Mouse (Mus musculus) forebrain, embryonic 15.5 days (tissue): ENCODE measurements around the gene Slc6a19. TPM values are rescaled to one million over a fixed set of nuclear protein-coding genes. Genes with fewer than 3 reads are reported as not detected.

ENCODE experiments used
- ATAC-seq: fragments of 200-750 bp; cut with Nextera tagmentation; replicated peaks from 2 replicates; pipeline ENCODE4 v1.8.0; 2017; ENCODE audit warnings: mild to moderate bottlenecking, moderate TSS enrichment, moderate library complexity
- H3K27ac ChIP-seq: fragments of 300-500 bp; sonication (generic); replicated peaks from 2 replicates; pipeline ENCODE4 v1.5.1; 2015; ENCODE audit warnings: mild to moderate bottlenecking, inconsistent platforms
- H3K27me3 ChIP-seq: fragments of 300-500 bp; sonication (generic); 2 replicates; pipeline ENCODE4 v1.6.1; 2015; ENCODE audit warnings: inconsistent platforms
- H3K36me3 ChIP-seq: fragments of 300-500 bp; sonication (generic); 2 replicates; pipeline ENCODE4 v1.6.1; 2015; ENCODE audit warnings: mild to moderate bottlenecking, inconsistent platforms
- H3K4me1 ChIP-seq: fragments of 300-500 bp; sonication (generic); 2 replicates; pipeline ENCODE4 v1.6.1; 2015; ENCODE audit warnings: inconsistent platforms
- H3K4me2 ChIP-seq: fragments of 300-500 bp; sonication (generic); replicated peaks from 2 replicates; pipeline ENCODE4 v1.6.1; 2015; ENCODE audit warnings: mild to moderate bottlenecking, inconsistent platforms
- H3K4me3 ChIP-seq: fragments of 300-500 bp; sonication (generic); 2 replicates; pipeline ENCODE4 v1.5.1; 2015; ENCODE audit warnings: mild to moderate bottlenecking, inconsistent platforms
- H3K9ac ChIP-seq: fragments of 300-500 bp; sonication (generic); replicated peaks from 2 replicates; pipeline ENCODE4 v1.6.1; 2015; ENCODE audit warnings: mild to moderate bottlenecking, inconsistent platforms
- H3K9me3 ChIP-seq: fragments of 300-500 bp; sonication (generic); 2 replicates; pipeline ENCODE4 v1.6.1; 2016; ENCODE audit warnings: inconsistent platforms
- WGBS: fragments of 180-500 bp; shearing (Covaris S2); methylation state at CpG from one replicate; pipeline ENCODE4 v1.1.7; 2015; ENCODE audit warnings: mixed read lengths; 5-methylcytosine and 5-hydroxymethylcytosine counted together
- polyA plus RNA-seq: library from polyadenylated mRNA; unstranded; fragments of >200 nt; fragmentation: Nextera tagmentation; extraction: Ambion mirVana; gene quantifications from 2 replicates; pipeline ENCODE4 v1.2.1, GENCODE M21; 2015

The Slc6a19 gene
- polyA plus RNA-seq, 1 experiment from 2014 or later: 0.06 TPM

DNA sequence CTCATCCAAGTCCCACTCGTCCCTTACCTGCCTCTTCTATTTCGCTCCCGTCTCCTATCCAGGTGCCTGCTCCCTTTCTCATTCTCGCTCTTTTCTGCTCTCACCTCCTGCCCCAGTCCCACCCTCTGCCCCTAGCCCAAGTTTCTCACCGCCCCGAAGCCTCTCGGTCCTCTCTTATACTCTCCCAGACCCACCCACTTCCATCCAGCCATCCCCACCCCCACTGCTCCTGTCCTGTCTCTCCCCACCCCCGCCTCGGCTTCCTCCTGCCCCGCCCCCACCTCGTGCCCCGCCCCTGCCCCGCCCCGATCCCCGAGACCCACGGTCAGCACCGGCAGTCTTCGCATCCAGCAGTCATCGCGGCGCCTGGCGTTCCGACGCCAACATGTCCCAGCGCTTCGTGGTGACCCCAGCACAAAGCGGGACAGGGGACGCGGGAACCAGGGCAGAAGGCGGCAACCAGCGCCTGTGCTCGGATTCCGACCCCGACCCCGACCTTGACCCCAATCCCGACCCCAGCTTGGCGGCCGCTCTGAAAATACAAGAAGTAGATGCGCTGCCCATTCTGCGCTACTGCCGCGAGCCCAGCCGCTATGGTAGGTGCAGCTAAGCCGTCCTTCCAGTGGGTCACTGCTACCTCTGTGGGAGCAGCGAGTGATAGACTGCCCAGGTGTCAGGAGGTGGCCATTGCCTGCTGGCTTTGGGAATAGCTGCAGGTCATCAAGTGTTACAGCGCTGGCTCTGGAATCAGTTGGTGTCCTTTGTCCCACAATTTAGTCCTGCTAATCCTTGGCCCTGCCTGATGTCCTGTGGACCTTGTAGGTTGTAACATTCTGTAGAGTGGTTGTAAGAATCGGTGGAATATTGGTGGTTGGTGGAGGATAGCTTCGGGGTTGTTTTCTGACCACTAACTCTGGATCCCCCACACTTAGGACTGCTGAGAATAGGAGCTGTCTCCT lies 28.4 kb upstream of the Slc6a19 start, which contains the start of gene Slc12a7:
Gene Slc12a7 (plus strand): TSS at position 353 of the 959 bp plus-strand sequence.
- Histone ChIP-seq H3K9ac (0 out of 2 replicates have a peak within 1 kb of the TSS, but pooled peaks have one; percentile 10), H3K4me3 (peak within 1 kb of the TSS; percentile 36), H3K4me2 (peak within 1 kb of the TSS; percentile 57), H3K4me1 (peaks cover 9% of the 10 kb centered on the region; the same call in 1 of the 2 replicates), H3K27me3 (peaks cover 11% of the 10 kb centered on the region; the same call in 1 of the 2 replicates), H3K36me3 (no peaks in the 10 kb centered on the region), H3K9me3 (no peaks in the 10 kb centered on the region), H3K27ac (no peak within 1 kb of the TSS)
- WGBS: 4% methylated on average over 48 of the region's 48 CpGs
- ATAC-seq: peak; percentile 49; the same call in 1 of the 2 replicates

GRCm38 (mm10) chr13:73732235-73732634 lies 27.6 kb upstream of the Slc6a19 start:
- 76% methylated on average over 7 of the region's 7 CpGs for WGBS
- peak overlapping the region; percentile 36 for H3K4me3 ChIP-seq
- H3K4me1 ChIP-seq: peaks cover 9% of the 10 kb centered on the region; the same call in 1 of the 2 replicates
- no peaks in the 10 kb centered on the region for H3K9me3 ChIP-seq
- no peaks in the 10 kb centered on the region for H3K36me3 ChIP-seq
- H3K4me2 ChIP-seq: peak overlapping the region; percentile 57
- peaks cover 11% of the 10 kb centered on the region; the same call in 1 of the 2 replicates for H3K27me3 ChIP-seq
- no peak overlapping the region for H3K9ac ChIP-seq
- no peak for ATAC-seq
- no peak overlapping the region for H3K27ac ChIP-seq

GRCm38 (mm10) chr13:73730913-73731312 lies 26.2 kb upstream of the Slc6a19 start:
- no peaks in the 10 kb centered on the region for H3K36me3 ChIP-seq
- H3K4me2 ChIP-seq: no peak overlapping the region
- H3K27ac ChIP-seq: no peak overlapping the region
- no peaks in the 10 kb centered on the region for H3K9me3 ChIP-seq
- H3K4me1 ChIP-seq: peaks cover 9% of the 10 kb centered on the region; the same call in 1 of the 2 replicates
- H3K27me3 ChIP-seq: peaks cover 11% of the 10 kb centered on the region; the same call in 1 of the 2 replicates
- no peak overlapping the region for H3K4me3 ChIP-seq
- ATAC-seq: no peak
- WGBS: 81% methylated on average over 1 of the region's 1 CpGs
- no peak overlapping the region for H3K9ac ChIP-seq

DNA sequence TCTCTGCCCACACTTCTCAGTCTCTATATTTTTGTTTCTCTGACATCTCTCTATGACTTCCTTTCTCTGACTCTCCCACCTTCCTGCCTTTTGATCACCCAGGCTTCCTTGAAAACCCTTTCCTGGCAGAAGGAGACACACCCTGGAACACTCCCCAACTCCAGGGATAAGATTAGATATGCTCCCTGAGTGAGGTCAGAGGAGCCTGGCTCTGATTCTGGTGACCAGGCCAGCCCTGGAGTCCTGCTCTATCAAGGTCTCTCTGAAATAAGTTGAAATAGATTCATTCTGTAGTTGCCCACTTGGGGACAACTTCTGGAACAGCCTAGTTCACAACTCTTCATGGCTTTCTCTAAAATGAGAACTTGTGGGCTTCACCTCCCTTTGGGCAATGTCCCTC lies 24.0 kb upstream of the Slc6a19 start:
- H3K4me3 ChIP-seq: no peak overlapping the region
- no peaks in the 10 kb centered on the region for H3K36me3 ChIP-seq
- peaks cover 7% of the 10 kb centered on the region; the same call in 1 of the 2 replicates for H3K27me3 ChIP-seq
- H3K9me3 ChIP-seq: no peaks in the 10 kb centered on the region
- no peak overlapping the region for H3K9ac ChIP-seq
- H3K4me2 ChIP-seq: no peak overlapping the region
- no peak overlapping the region for H3K27ac ChIP-seq
- ATAC-seq: no peak
- H3K4me1 ChIP-seq: peaks cover 9% of the 10 kb centered on the region; the same call in 1 of the 2 replicates

DNA sequence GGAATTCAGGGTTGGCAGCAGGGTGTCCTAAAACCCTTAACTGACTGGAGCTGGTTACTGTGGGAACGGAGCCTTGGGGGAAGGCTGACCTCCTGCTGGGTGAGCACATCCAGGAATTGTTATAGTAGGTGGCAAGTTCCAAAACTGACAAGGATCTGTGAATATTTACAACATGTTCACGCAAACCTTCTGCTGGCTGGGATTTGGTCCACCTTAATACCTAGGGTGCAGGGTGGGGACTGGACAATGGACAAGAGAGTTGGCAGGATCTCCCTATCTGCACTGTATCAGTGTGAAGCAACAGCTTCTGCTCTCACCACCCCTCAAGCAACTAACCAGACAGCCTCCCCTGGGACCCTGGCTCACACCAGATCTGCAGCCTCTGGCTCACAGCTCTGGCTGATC lies 23.0 kb upstream of the Slc6a19 start:
- Histone ChIP-seq H3K4me3 (no peak overlapping the region), H3K27ac (no peak overlapping the region), H3K4me1 (peaks cover 3% of the 10 kb centered on the region; the same call in 1 of the 2 replicates), H3K9ac (no peak overlapping the region), H3K4me2 (no peak overlapping the region), H3K9me3 (no peaks in the 10 kb centered on the region), H3K36me3 (no peaks in the 10 kb centered on the region), H3K27me3 (no peaks in the 10 kb centered on the region; the same call in 1 of the 2 replicates)
- ATAC-seq: no peak
- WGBS: 10% methylated on average over 2 of the region's 2 CpGs

GRCm38 (mm10) chr13:73725315-73725714 lies 20.6 kb upstream of the Slc6a19 start:
- Histone ChIP-seq H3K4me2 (no peak overlapping the region), H3K4me3 (no peak overlapping the region), H3K9me3 (no peaks in the 10 kb centered on the region), H3K4me1 (no peaks in the 10 kb centered on the region), H3K9ac (no peak overlapping the region), H3K27ac (no peak overlapping the region), H3K27me3 (no peaks in the 10 kb centered on the region), H3K36me3 (no peaks in the 10 kb centered on the region)
- WGBS: 85% methylated on average over 5 of the region's 5 CpGs
- no peak for ATAC-seq

DNA sequence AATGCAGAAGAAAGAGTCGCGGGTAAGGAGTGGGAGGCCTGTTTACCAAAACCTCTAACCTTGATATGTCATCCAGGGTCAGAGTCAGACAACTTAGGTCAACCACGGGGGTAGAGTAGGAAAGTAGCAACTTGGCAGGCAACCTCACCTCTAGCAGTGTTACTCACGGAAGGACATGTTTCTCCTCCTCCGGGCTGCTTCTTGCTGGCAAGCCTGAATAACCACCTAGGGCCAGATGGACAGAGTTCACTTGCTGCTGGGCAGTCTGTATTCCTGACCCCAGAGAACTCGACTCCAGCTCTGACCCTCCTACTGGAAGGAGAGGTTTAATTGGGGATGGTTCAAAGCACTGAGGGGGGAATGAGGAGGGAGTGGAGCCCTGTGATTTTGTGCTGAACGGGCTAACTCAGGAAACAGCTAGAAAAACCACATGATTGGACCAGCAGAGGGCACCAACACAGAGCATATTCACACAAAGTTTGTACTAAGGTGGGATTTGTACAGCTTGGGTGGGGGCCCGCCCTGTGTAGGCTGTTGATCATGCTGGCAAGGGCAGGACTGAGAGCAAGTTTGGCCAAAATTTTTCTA lies 18.5 kb upstream of the Slc6a19 start:
- 37% methylated on average over 8 of the region's 8 CpGs for WGBS
- Histone ChIP-seq H3K4me1 (no peaks in the 10 kb centered on the region), H3K4me2 (no peak overlapping the region), H3K36me3 (no peaks in the 10 kb centered on the region), H3K4me3 (no peak overlapping the region), H3K9ac (no peak overlapping the region), H3K27ac (no peak overlapping the region), H3K9me3 (no peaks in the 10 kb centered on the region), H3K27me3 (no peaks in the 10 kb centered on the region)
- no peak; the same call in 1 of the 2 replicates for ATAC-seq

DNA sequence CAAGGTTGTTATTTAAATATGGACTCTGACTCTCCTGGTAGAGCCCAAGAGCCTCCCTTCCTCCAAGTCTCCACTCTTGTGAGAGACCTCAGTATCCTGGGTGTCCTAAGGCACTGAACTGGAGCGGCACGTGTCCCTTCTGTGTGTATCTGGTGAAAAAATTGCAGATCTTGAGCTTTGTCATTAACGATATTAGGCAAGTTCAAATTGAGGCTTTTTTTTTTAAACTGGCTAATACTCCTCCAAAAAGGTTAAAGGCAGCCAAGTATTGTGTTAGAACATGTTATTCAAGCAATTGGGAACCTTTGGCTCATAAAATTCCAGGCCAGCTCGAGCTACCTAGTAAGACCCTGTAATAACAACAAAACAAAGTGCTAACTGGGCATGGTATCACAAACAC lies 15.6 kb upstream of the Slc6a19 start:
- no peak for ATAC-seq
- WGBS: 85% methylated on average over 4 of the region's 4 CpGs
- Histone ChIP-seq H3K9ac (no peak overlapping the region), H3K4me1 (no peaks in the 10 kb centered on the region), H3K36me3 (no peaks in the 10 kb centered on the region), H3K4me3 (no peak overlapping the region), H3K27ac (no peak overlapping the region), H3K9me3 (no peaks in the 10 kb centered on the region), H3K27me3 (no peaks in the 10 kb centered on the region), H3K4me2 (no peak overlapping the region)

DNA sequence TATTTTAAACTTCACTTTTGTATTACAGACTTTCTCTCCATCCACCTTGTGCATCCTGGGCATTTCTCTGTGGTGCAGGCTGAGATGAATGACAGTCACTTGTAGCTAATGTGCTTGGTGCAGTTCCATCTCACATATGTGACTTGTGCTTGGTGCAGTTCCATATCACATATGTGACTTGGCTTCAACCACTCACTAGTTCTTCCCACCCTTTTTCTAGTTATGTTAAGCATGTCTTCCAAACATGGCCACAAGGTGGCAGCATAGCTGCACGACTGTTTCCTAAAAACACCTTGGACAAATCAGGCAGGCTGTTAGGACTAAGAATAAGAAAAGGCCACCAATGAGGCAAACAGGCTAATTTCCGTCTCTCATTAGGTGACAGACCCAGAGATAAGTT lies 13.6 kb upstream of the Slc6a19 start:
- Histone ChIP-seq H3K27me3 (no peaks in the 10 kb centered on the region), H3K36me3 (no peaks in the 10 kb centered on the region), H3K4me3 (no peak overlapping the region), H3K4me1 (no peaks in the 10 kb centered on the region), H3K9ac (no peak overlapping the region), H3K27ac (no peak overlapping the region), H3K4me2 (no peak overlapping the region), H3K9me3 (no peaks in the 10 kb centered on the region)
- 0% methylated on average over 2 of the region's 2 CpGs for WGBS
- ATAC-seq: peak; percentile 87

- no peak for ATAC-seq
- Histone ChIP-seq H3K4me3 (no peak overlapping the region), H3K9me3 (no peaks in the 10 kb centered on the region), H3K4me2 (no peak overlapping the region), H3K27ac (no peak overlapping the region), H3K27me3 (no peaks in the 10 kb centered on the region), H3K9ac (no peak overlapping the region), H3K4me1 (no peaks in the 10 kb centered on the region), H3K36me3 (no peaks in the 10 kb centered on the region)
- WGBS: 74% methylated on average over 2 of the region's 2 CpGs
These were observed 9.4 kb upstream of the Slc6a19 start for GRCm38 (mm10) chr13:73714020-73714419.

- H3K36me3 ChIP-seq: no peaks in the 10 kb centered on the region
- H3K27ac ChIP-seq: no peak overlapping the region
- H3K27me3 ChIP-seq: no peaks in the 10 kb centered on the region
- H3K9me3 ChIP-seq: no peaks in the 10 kb centered on the region
- no peak overlapping the region for H3K9ac ChIP-seq
- H3K4me2 ChIP-seq: no peak overlapping the region
- ATAC-seq: no peak
- H3K4me1 ChIP-seq: no peaks in the 10 kb centered on the region
- no peak overlapping the region for H3K4me3 ChIP-seq
- WGBS: 87% methylated on average over 4 of the region's 4 CpGs
These were observed 8.5 kb upstream of the Slc6a19 start for GRCm38 (mm10) chr13:73713204-73713603.

GRCm38 (mm10) chr13:73712228-73712627 lies 7.6 kb upstream of the Slc6a19 start:
- ATAC-seq: no peak
- H3K27me3 ChIP-seq: no peaks in the 10 kb centered on the region
- no peak overlapping the region for H3K4me3 ChIP-seq

More at GRCm38 (mm10) chr13:73712228-73712627, 7.6 kb upstream of the Slc6a19 start:
- Histone ChIP-seq H3K9ac (no peak overlapping the region), H3K9me3 (no peaks in the 10 kb centered on the region), H3K36me3 (no peaks in the 10 kb centered on the region), H3K27ac (no peak overlapping the region), H3K4me1 (no peaks in the 10 kb centered on the region), H3K4me2 (no peak overlapping the region)
- WGBS: 75% methylated on average over 3 of the region's 3 CpGs
